Mouse (Mus musculus): Measurements from ENCODE around the gene Twist2.

GRCm38 (mm10) chr1:91758143-91758542 is 43.1 kb upstream of the Twist2 start:
- no peak for TF ChIP-seq HCFC1 (IDR thresholded peaks at IDR 0.05; ENCODE audit: borderline replicate concordance, insufficient read depth, low read length)
- TF ChIP-seq CHD2 (IDR thresholded peaks at IDR 0.05; ENCODE audit: low read depth, low read length), result no peak
- no peak for TF ChIP-seq ZC3H11A (IDR thresholded peaks at IDR 0.05; ENCODE audit: borderline replicate concordance, low read depth, low read length)
- peak; percentile 63; the same call in 1 of the 2 replicates for TF ChIP-seq ZNF384 (IDR thresholded peaks at IDR 0.05; ENCODE audit: low read depth, low read length)
- TF ChIP-seq MAFK (IDR thresholded peaks at IDR 0.05; ENCODE audit: insufficient read depth, low read depth, low read length), result no peak

Measured in ES-E14 (cell line).